Mouse (Mus musculus) lung, adult 2 months (tissue): Measurements from ENCODE around the gene Ccdc30.

ENCODE experiments used
- CTCF ChIP-seq: fragments of 200-500 bp; IDR thresholded peaks from 2 replicates; pipeline ENCODE4 v1.5.1; 2011; ENCODE audit warnings: mild to moderate bottlenecking, low read length, control low read depth; ENCODE audit not compliant: insufficient read depth
- POLR2A ChIP-seq: fragments of 200-500 bp; IDR thresholded peaks from 2 replicates; pipeline ENCODE4 v1.6.1; 2011; ENCODE audit warnings: low read depth, mild to moderate bottlenecking, control low read depth, low read length, borderline replicate concordance; ENCODE audit errors: extremely low read depth

DNA sequence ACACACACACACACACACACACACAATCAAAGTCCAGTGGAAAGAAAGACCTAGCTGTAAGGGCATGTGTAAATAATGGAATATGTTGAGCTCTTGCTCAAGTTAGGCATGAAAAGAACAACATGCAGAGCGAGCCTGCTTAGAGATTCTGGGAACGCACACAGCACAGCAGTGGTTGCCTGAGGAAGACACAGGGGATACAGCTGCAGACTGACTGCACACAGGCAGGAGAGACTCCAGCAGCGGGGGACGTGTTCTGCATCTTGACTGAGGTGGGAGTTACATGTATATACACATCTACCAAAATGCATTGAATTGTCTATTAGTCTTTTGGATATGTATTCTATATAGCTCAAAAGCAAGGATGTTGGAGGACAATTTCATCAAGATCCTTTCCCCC lies 76.9 kb downstream of the Ccdc30 start:
- no peak for TF ChIP-seq POLR2A
- no peak for TF ChIP-seq CTCF
